Mouse (Mus musculus): ENCODE measurements at regions not wholly inside any gene's neighbourhood (a gene's known extent, or its start where the extent isn't known, plus 50 kb on each side); places are given as distances from the start of the nearest gene placed in this dataset.

- DNase-seq (ENCODE audit: extremely low read depth) = no peak
- H3K36me3 ChIP-seq (replicated peaks in 1 of 2; ENCODE audit: control insufficient read depth in 1 of 2, insufficient read depth in 1 of 2, low read length in 1 of 2) = no peaks in the 10 kb centered on the region
- no peaks in the 10 kb centered on the region for H3K9me3 ChIP-seq (replicated peaks; ENCODE audit: low read length)
- no peaks in the 10 kb centered on the region for H3K27me3 ChIP-seq (replicated peaks)
- dilution Hi-C loops (cut with MboI; ENCODE audit: extremely low pct_ligation_motif_present, extremely low pct_unique_long_range_greater_than_20kb, low sequenced_read_pairs) = no loop called here
- no peak overlapping the region for H3K9ac ChIP-seq (ENCODE audit: insufficient read depth, low read depth)
- H3K27ac ChIP-seq (ENCODE audit: insufficient read depth, low read depth) = no peak overlapping the region
- H3K4me1 ChIP-seq (ENCODE audit: control insufficient read depth in 1 of 2, insufficient read depth in 2 of 2) = no peaks in the 10 kb centered on the region
- H3K4me2 ChIP-seq (ENCODE audit: insufficient read depth, low read depth, poor library complexity, severe bottlenecking) = no peak overlapping the region
- no peaks in the 10 kb centered on the region for H3K79me2 ChIP-seq (replicated peaks; ENCODE audit: control insufficient read depth, extremely low read depth, insufficient read depth, poor library complexity, severe bottlenecking)
- TF ChIP-seq RAD21 (IDR thresholded peaks at IDR 0.05; ENCODE audit: low read depth, low read length) (no peak), RCOR1 (conservative IDR thresholded peaks at IDR 0.05; ENCODE audit: low read depth, low read length) (no peak), SIN3A (IDR thresholded peaks at IDR 0.05; ENCODE audit: low read length) (no peak), IRF4 (IDR thresholded peaks at IDR 0.05; ENCODE audit: low read depth, low read length) (no peak), MAFK (IDR thresholded peaks at IDR 0.05; ENCODE audit: insufficient replicate concordance, low read length) (no peak), ZKSCAN1 (IDR thresholded peaks at IDR 0.05; ENCODE audit: borderline replicate concordance, low read depth, low read length) (no peak), GABPA (IDR thresholded peaks at IDR 0.05; ENCODE audit: insufficient replicate concordance, low read depth, low read length) (no peak), ZC3H11A (IDR thresholded peaks at IDR 0.05; ENCODE audit: low read depth, low read length) (no peak), KAT2A (IDR thresholded peaks at IDR 0.05; ENCODE audit: insufficient replicate concordance, low read length) (no peak), NRF1 (IDR thresholded peaks at IDR 0.05; ENCODE audit: low read depth, low read length) (no peak), UBTF (IDR thresholded peaks at IDR 0.05; ENCODE audit: low read depth, low read length) (no peak), CHD1 (IDR thresholded peaks at IDR 0.05; ENCODE audit: low read depth, low read length) (no peak), JUN (IDR thresholded peaks at IDR 0.05; ENCODE audit: insufficient read depth, low read depth, low read length) (no peak), E2F4 (IDR thresholded peaks at IDR 0.05; ENCODE audit: insufficient replicate concordance, low read depth, low read length) (no peak), POLR2AphosphoS2 (IDR thresholded peaks at IDR 0.05; ENCODE audit: low read depth, low read length) (no peak)
- in situ Hi-C loops (cut with MboI; ENCODE audit: low pct_ligation_motif_present, low pct_unique_long_range_greater_than_20kb, low sequenced_read_pairs) = no loop called here
- H3K4me3 ChIP-seq (replicated peaks in 1 of 3; ENCODE audit: low read depth in 2 of 3, low read length in 2 of 3, poor library complexity in 1 of 3) = no peak overlapping the region
Observed at GRCm38 (mm10) chr3:155459701-155460481, 366.7 kb downstream of the Lrriq3 start.

- no peaks in the 10 kb centered on the region for H3K36me3 ChIP-seq (replicated peaks in 1 of 2; ENCODE audit: control insufficient read depth in 1 of 2, insufficient read depth in 1 of 2, low read length in 1 of 2)
- no peak overlapping the region for H3K4me3 ChIP-seq (replicated peaks in 1 of 3; ENCODE audit: low read depth in 2 of 3, low read length in 2 of 3, poor library complexity in 1 of 3)
- H3K9me3 ChIP-seq (replicated peaks; ENCODE audit: low read length) = no peaks in the 10 kb centered on the region
- TF ChIP-seq SIN3A (IDR thresholded peaks at IDR 0.05; ENCODE audit: low read length) = no peak
- TF ChIP-seq CHD2 (IDR thresholded peaks at IDR 0.05; ENCODE audit: low read length) = no peak
- TF ChIP-seq TBP (conservative IDR thresholded peaks at IDR 0.05; ENCODE audit: low read depth, low read length) = no peak
- no peak for TF ChIP-seq EP300 (IDR thresholded peaks at IDR 0.05; ENCODE audit: low read length)
- no peak for TF ChIP-seq MAZ (IDR thresholded peaks at IDR 0.05; ENCODE audit: low read depth, low read length)
- no peaks in the 10 kb centered on the region for H3K4me1 ChIP-seq (ENCODE audit: control insufficient read depth in 1 of 2, insufficient read depth in 2 of 2)
- no peak overlapping the region for H3K27ac ChIP-seq (ENCODE audit: insufficient read depth, low read depth)
- H3K79me2 ChIP-seq (replicated peaks; ENCODE audit: control insufficient read depth, extremely low read depth, insufficient read depth, poor library complexity, severe bottlenecking) = no peaks in the 10 kb centered on the region
- H3K4me2 ChIP-seq (ENCODE audit: insufficient read depth, low read depth, poor library complexity, severe bottlenecking) = no peak overlapping the region
- in situ Hi-C loops (cut with MboI; ENCODE audit: low pct_ligation_motif_present, low pct_unique_long_range_greater_than_20kb, low sequenced_read_pairs) = no loop called here
- dilution Hi-C loops (cut with MboI; ENCODE audit: extremely low pct_ligation_motif_present, extremely low pct_unique_long_range_greater_than_20kb, low sequenced_read_pairs) = no loop called here
- no peak for DNase-seq (ENCODE audit: extremely low read depth)
- H3K27me3 ChIP-seq (replicated peaks) = no peaks in the 10 kb centered on the region
- H3K9ac ChIP-seq (ENCODE audit: insufficient read depth, low read depth) = no peak overlapping the region
Observed at GRCm38 (mm10) chr3:155462095-155462494, 368.9 kb downstream of the Lrriq3 start.
